Mouse (Mus musculus) brain, embryonic 14.5 days (tissue): ENCODE data around the gene Ogfrl1.

Source experiments
- CTCF ChIP-seq: fragments of 200-500 bp; IDR thresholded peaks from 2 replicates; pipeline ENCODE4 v1.5.1; 2012; ENCODE audit warnings: inconsistent platforms, mild to moderate bottlenecking, moderate library complexity, borderline replicate concordance; ENCODE audit not compliant: insufficient read depth, insufficient read length; ENCODE audit errors: extremely low read depth
- POLR2A ChIP-seq: fragments of 200-500 bp; IDR thresholded peaks from 2 replicates; pipeline ENCODE4 v1.6.1; 2012; ENCODE audit warnings: mild to moderate bottlenecking, inconsistent platforms, borderline replicate concordance; ENCODE audit not compliant: poor library complexity, insufficient read depth, insufficient read length, severe bottlenecking; ENCODE audit errors: extremely low read depth

DNA sequence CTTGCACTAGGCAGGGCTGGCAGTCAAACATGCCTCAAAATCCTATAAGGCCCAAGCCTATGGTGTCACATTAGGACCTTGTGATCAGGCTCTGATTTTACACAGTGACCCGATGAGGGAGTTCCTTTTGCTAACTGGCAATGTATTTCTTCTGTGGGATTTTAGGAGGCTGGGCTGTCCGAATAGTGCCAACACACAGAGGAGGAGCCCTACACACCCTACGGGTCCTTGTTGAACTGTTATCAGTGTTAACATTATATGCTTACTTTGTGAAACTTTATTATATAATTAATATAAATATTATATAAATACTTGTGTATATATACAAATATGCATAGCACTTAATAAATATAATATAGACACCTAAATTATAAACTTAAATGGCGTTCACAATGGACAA lies 62.5 kb downstream of the Ogfrl1 start:
- TF ChIP-seq POLR2A = no peak
- no peak for TF ChIP-seq CTCF
